Mouse (Mus musculus) A20 (cell line): ENCODE data around the gene Tmem139.
A peak's percentile ranks its signal among the peaks of the same experiment; 100 is the strongest.

Experiments used
- DNase-seq: peaks from one replicate; pipeline ENCODE4 v3.0.0-alpha.2; 2011; ENCODE audit warnings: low read depth, low spot score

Gene Tmem139

GRCm38 (mm10) chr6:42276151-42276550, 14.4 kb downstream of the Tmem139 start:
- DNase-seq, result no peak

DNA sequence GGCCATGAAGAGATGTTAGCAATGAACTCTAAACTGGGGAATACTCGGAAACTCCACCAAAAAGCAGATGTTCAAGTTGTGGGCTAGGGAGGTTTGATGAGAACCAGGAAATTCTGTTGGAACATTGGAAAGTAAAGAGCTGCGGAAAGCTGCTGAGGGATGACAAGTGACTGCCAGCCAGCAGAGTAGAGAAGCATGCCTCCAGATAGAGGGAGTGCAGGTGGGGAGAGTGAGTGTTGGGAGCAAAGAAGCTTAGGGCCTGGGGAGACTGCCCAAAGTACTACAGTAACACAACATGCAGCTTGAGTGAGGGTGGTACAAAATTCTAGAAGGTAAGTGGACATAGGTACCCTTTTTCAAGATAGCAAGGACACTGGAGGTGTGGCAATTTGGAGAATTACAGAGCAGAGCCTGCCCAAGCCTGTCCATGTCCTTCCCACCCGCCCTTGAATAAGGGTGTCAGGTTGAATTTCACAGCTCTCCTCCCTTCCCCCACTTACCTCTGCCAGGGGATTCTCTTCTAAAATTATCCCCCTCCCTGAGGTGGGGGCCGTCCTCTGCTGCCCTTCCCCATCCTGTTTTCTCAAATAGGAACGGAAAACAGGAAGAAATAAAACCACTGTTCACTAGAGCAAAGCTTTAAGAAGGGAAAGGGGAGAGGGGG, 21.2 kb downstream of the Tmem139 start:
- no peak for DNase-seq

- DNase-seq, result no peak
These were observed 24.7 kb downstream of the Tmem139 start, which contains the start of gene Clcn1 for GRCm38 (mm10) chr6:42286448-42286847. Gene Clcn1, plus strand, starts transcription at chr6:42286685.

- DNase-seq, result no peak
These were observed 25.8 kb downstream of the Tmem139 start for GRCm38 (mm10) chr6:42287562-42287961.

GRCm38 (mm10) chr6:42293327-42293726, 31.6 kb downstream of the Tmem139 start:
- peak; percentile 78 for DNase-seq

DNA sequence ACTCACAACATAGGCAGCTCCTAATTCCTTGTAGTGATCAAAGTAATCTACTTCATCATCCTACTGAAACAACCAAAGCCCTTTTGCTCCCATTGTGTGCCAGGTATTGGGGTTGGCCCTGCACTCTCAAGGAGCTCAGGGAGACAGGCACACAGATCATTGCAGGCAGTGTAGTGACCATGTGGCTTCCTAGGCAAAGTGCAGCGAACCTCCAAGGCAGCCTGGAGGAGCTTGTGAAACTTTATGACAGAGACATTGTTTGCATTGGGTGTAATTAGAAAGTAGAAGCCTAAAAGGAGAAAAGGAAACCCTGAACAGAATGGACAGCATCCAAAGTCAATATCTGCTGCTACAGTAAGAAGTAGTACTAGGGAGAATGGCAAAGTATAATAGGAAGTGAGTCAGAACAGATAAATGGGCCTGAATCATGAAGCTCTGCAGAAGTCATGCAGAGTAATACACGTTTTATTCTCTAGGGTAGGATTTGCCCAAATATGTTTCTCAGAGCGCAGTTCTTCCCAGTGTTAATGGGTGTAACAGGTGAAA, 33.9 kb downstream of the Tmem139 start:
- DNase-seq, result no peak

DNA sequence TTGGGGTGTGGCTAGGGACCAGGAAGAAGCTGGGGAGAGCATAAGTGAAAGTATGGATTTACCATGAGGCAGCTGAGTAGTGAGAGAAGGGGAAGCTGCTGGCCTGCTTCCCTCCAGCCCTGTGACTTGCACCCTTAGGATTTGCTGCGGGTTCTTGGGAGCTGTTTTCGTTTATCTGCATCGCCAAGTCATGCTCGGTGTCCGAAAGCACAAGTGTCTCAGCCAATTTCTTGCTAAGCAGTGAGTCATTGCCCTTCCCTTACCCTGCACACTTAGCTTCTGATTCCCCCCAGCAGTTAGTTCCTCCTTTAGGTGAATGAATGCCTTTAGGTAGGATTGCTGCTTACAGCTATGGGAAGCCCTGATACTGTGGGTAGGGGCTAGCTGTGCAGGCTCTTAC, 37.6 kb downstream of the Tmem139 start:
- no peak for DNase-seq

DNA sequence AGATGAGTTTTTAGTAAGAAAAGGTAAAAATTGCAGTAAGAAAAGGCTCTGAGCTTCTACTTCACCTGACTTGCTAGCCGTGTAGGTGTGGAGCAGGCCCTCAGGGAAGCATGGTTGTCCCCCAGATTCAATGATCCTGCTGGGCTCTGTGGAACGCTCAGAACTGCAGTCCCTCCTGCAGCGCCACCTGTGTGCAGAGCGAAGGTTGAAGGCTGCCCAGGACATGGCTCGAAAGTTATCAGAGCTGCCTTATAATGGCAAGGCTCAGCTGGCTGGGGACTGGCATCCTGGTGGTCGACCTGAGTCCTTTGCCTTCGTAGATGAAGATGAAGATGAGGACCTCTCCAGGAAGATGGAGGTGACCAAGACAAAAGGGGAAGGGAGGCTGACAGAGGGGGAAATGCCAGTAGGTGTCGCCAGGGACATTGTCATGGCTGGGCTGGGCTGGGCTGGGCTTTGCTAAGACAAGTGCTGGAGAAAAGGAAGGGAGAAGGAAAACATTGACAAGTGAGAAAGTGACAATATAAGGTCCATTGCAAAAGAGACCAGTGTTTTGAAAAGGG, 48.1 kb downstream of the Tmem139 start:
- DNase-seq, result no peak

DNA sequence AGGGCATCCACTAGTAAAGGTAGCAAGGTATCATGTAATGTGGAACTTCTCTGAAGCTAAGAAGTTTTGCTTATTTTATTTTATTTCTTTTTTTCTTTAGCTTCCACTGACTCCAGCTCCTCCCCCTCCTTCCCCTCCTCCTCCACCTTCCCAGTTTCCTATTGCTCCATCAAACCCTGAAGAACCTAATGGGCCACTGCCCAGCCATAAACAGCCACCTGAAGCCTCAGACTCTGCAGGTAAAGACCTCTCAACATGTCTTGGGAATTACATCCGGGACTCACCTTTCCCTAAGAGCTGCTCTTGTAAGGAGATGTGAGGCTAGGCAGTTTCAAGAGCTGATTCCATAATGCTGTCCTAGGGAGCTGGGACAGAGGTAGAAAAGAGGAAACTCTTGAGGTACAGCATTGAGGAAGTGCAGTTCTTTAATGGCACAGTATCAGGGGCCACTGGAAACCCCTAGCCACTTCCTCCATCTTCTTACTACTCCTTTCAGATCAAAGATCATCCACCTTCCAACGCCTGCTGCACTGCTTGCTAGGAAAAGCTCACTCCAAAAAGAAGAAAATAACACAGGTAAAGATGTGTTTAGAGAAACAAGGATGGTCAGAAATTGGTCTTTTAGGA, 48.8 kb downstream of the Tmem139 start:
- peak; percentile 12 for DNase-seq
